Mouse (Mus musculus): ENCODE results near the gene Ptpn9.

GRCm38 (mm10) chr9:57072526-57072988, 77.8 kb downstream of the Ptpn9 start:
- TF ChIP-seq CTCF (IDR thresholded peaks at IDR 0.05; ENCODE audit: low read depth, low read length) (no peak), POLR2A (IDR thresholded peaks at IDR 0.05; ENCODE audit: extremely low read depth, insufficient read depth, low read length) (no peak)

All from liver, adult 2 months (tissue).